Mouse (Mus musculus): ENCODE data around the gene Helz. TPM values are rescaled to one million over a fixed set of nuclear protein-coding genes. Genes with fewer than 3 reads are reported as not detected.

Helz gene
- polyA plus RNA-seq, 1 experiment = 8.9 TPM

DNA sequence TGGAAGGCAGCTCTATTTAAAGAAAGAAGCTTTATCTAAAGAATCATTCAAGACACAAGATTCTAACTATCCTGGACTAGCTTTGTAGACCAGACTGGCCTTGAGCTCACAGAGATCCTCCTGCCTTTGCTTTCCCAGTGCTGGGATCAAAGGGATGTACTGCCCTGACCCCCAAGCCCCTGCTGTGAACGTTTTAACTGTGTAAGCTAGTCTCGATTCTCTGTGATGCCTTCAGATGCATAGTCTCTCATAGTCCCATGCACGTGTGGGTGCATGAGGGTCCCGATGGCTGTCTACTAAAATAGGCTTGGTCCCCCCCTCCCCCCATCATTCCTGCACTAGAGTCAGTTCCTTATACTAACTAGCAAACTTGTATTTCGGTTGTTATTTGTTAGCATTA, 70.2 kb downstream of the Helz start:
- no peak for DNase-seq (ENCODE audit: low read depth)

DNA sequence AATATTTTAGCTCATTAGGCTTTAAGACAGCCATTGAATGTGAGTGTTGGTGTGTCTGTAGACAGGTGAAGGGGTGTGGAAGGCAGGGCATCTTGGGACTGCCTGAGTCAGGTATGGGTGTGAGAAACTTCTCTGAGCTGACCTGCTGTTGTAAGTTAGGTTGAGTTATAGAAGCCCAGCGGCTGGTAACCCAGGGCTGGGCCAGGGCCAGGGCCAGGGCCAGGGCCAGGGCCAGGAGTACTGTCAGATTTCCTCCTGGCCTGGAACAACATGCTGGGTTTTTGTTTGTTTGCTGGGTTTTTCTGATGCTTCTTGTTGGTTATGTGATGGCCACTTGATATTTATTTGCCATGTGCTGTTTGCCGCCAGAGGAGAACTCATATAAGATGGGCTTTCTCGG, 76.9 kb downstream of the Helz start:
- DNase-seq (ENCODE audit: low read depth) = no peak

DNA sequence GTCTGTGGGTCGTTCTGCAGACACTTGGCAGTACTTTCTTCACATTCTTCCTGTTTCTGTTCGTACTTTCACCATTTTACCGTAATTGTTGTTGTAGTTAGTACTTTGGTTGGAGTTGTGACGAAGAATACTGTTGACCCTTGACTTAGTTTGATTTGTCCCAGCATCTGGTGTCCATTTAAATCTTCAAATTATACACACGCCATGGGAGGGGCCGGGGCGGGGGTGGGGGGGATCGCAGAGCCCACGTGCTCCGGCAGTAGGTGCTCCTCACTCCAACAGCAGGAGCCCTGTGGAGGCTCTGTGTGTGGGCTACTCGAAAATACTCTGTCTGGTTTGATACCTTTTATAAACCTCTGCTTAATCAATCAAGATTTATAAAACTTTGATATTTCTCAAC, 78.0 kb downstream of the Helz start:
- no peak for DNase-seq (ENCODE audit: low read depth)

DNA sequence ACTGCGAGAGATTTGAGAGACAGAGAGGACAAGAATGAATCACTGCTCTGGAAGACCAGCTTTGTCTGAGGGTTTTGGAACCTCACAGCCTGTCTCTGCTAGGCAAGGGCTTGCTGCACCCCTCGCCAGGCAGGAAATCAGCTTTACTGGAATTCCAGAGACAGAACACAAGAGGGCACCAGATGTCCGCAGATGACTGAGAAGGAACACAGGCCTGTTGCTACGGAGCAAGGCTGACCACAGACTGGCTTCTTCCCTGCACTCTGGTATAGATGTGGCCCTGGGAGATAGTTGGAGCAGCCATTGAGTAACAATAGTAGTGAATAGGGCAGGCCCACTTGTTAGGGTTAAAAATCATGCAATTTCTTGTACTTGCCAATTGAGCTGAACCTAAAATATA, 81.8 kb downstream of the Helz start:
- no peak for DNase-seq (ENCODE audit: low read depth)

DNA sequence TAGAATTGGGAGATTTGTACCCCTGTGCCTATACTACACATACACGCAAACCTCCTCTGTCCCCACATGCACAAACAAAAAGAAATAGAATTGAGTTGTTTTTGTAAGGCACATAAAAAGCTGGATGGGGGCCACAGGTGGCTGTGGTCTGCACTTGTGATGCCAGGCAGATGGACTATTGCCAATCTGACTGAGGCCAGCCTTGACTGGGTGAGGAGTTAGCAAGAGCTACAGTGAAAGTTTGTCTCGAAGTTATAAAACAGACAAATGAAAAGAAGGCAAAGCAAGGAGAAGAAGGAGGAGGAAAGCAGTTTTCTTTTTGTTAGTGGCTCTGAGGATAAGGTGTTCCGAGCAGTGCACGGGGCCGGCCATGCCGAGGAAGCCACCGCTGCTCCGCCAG, 82.2 kb downstream of the Helz start:
- DNase-seq (ENCODE audit: low read depth) = no peak

DNA sequence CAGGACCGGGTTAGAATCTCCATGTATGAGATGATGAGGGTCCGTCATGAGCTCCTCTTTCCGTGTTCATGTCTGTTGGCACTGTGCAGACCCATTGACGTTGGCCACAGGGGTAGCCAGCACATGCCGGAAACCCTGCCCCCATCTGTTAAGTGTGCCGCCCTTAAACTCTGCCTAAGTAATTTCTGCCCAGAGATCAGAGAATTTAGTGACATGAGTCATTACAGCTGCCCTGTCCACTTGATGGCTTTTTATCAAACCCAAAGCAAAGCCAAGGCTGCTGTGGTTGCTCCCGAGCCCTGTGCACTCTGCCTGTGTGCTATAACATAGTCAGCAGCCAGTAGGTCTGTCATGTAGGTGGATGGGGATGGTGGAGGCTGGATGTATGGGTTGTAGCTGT, 83.4 kb downstream of the Helz start:
- DNase-seq (ENCODE audit: low read depth) = no peak

DNA sequence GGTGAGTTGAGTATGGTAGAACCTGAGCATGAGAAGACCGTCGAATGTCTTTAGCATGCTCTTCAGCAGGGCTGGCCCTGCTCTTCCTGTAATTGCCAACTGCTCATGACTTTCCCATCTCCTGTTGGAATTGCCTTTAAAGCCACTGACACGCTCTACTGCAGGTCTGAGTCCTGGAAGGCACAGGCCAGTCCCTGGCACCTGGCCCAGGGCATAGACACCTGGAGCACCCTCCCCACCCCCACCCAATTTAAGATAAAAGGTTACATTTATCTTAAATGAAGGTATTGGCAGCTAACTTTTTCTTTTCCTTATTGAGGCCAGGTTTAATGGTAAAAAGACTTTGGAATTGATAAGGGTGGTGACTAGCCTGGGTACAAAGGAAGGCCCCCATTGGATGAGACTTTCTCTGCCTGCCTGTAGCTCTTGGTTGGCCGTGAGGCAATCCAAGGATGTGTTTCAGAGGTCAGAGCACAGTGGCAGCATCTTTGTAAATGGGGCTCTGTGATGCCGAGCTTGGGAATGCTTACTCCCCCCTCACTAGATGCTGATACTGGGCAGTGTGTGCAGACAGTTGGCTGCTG, 85.9 kb downstream of the Helz start:
- DNase-seq (ENCODE audit: low read depth) = no peak

DNA sequence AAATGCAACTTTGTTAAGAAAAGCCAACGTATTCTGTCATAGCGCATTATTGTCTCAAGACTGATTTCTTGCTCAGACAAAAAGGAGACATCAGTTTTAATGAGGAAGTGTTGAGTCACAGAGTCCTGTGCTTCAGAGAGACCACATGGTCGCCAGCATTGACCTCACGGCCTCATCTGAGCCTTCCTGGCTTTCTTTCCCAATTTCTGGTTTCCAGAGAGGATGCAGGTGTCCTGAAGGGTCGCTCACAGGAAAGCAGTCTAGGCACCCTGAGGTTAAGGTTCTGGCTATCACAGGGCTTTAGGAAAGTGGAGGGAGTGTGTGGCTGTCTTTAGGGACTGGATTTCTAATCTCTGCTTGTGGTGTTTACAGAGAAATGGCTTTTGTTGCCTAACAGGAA, 90.4 kb downstream of the Helz start:
- no peak for DNase-seq (ENCODE audit: low read depth)

DNA sequence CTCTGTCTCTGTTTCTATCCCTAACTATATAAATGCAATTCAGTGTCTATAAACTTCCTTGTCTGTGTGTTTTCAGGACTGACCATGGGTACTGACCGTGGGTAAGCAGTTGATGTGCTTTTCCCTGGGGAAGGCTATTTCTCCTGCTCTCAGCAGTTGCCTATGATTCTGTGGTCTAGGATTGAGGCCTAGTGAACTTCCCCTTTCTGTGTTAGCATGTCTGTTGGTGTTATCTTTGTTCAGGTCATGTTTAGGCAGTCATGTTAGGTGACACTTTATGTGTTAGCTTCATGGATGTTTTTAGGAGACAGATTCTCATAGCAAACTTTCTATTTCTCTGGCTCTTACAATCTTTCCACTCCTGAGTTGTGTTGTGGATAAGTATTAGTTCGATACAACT, 91.9 kb downstream of the Helz start:
- no peak for DNase-seq (ENCODE audit: low read depth)

DNA sequence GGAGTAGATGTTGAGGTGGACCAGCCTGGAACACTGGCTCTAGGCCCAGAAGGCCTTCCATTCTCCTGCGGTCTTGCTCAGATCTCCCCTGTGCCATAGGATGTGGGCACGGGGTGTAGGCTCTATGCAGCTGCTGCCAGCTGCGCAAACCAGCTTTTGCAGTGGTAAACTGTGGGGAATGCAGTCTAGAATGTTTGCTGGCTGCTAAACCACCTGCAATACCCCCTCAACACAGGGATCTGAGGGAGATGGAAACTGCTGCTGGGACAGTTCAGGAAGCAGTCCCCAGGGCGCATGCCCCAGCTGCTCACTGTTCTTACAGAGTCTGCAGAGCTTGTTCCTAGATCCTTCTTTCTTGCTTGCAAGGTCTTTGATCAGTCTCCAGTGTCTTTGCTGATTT, 96.7 kb downstream of the Helz start:
- DNase-seq (ENCODE audit: low read depth) = no peak

DNA sequence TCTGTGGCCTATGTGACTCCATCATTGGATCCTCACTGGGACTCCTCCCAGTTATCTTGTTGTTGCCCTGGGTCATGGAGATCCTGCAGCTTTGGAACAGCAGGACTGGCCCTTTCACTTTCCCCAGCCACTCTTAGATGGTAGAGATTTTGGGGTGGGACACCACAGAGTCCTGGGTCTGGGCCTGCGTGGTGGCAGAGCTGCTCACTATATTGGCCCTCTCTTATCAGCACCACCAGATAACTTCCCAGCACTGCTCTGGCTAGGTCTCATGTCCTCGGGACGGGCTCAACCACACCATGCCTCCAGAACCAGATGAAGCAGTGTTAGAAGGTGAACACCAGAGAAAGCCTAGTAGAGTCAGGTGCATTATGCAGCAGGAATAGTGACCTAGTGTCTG, 99.6 kb downstream of the Helz start:
- no peak for DNase-seq (ENCODE audit: low read depth)

DNA sequence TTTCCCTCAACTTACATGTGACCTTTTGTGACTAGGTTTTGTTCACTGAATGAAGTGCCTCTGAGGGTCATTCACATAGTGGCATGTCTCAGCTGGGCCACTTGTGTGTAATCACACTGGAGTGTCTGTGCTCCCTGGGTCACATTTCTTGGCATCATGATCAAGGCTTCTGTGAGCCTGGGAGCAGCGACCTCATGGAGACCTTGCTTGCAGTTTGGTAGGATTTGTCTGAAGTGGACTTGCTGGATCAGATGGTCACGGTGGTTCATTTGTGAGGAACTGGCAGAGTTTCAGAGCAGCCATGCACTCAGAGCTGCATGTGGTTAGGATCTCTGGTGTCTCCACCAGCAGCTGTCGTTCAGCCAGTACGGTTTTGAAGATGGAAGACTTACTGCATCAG, 100.9 kb downstream of the Helz start:
- no peak for DNase-seq (ENCODE audit: low read depth)

DNA sequence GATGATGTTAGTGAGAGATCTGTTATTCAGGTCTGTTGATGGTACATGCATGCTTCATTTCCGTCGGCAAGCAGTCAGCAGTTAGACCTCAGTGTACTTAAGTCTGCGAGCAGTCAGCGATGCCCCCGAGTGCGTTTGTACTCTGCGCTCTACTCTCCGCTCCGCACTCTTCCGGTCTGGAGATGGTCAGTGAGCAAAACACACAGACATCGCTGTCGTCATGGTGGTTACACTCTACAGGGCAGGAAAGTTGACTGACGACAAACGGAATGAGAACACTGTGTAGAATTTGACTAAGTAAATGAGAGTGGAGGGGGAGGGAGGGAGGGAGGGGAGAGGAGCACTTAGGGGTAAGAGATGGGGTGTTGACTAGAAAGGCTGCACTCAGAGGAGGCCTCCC, 101.7 kb downstream of the Helz start:
- DNase-seq (ENCODE audit: low read depth) = no peak

DNA sequence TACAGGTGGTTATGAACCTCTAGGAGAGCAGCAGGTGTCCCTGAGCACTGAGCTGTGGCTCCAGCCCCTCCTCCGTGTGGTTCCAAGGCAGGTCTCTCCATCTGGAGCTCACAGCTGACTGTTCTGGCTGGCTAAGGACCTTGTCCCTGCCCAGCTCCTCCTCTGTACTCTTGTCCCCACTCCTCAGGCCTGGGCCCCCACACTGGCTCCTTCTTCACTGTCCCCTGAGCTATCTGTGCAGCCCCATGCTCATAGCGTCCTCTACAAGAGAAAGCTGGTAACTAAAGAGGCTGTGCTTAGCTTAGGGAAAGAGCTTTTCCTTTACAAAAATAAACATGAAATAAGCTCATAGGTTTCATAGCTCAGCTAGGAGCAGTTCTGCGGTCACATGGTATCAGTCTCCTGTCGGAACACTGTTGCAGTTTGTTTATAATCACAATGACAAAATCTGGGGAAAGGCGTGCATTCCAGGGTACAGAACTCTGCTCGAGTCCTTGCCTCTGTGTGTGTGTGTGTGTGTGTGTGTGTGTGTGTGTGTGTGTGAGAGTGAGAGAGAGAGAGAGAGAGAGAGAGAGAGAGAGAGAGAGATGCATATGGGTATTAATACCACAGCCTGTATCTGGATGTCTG, 102.8 kb downstream of the Helz start:
- DNase-seq (ENCODE audit: low read depth) = no peak

DNA sequence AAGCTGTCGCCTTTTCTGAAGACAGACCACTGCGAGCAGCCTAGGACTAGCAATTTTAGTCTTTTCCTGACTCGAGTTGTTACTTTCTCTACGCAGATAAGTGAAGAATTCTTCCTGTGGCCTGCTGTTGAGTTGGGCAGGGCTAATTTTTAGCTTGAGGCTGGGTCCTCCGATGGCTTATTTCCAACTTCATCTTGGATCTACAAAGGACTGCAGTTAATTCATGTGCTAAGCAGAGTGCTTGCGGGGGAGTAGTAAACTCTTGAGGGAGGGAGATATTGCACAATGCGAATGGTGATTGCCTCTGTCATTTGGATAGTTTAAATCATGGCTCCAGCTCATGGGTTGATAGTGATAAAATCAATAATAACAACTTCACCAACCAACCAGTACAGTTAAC, 103.7 kb downstream of the Helz start:
- DNase-seq (ENCODE audit: low read depth) = no peak

DNA sequence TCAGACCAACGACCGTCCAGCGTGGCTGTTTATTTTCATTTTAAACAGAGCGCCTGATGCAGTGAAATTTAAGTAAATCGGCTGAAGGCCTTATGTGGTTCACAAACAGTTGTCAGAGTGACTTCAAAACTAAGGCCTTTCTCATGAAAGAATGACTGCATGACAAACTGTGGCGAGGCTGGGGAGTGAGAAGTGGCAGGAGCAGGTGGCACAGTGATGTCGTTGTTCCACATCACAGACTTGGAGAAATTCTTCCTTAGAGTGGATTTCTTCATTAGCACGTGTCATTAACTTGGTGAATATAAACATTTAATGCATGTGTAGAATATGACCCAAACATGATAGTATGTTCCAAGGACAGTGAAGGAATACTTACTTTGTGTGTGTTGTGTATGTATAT, 104.4 kb downstream of the Helz start:
- no peak for DNase-seq (ENCODE audit: low read depth)

DNA sequence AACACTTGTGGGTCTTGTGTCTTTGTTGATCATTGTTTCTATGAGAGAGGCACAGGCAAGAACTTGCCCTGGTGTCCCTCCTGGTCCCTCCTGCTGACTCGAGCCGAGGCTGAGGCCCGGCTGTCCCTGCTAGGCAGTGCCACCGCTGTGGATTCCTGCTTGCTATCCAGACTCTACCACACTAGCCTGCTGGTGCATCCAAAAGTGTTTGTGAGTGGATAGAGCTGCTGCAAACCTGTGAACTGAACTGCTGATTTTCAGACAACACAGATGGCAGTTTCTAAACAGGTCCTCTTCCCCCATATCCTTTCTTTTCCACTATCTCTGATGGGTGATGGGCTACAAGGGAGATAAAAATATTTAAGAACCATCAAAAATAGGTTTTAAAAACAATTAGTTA, 107.8 kb downstream of the Helz start:
- DNase-seq (ENCODE audit: low read depth) = no peak

DNA sequence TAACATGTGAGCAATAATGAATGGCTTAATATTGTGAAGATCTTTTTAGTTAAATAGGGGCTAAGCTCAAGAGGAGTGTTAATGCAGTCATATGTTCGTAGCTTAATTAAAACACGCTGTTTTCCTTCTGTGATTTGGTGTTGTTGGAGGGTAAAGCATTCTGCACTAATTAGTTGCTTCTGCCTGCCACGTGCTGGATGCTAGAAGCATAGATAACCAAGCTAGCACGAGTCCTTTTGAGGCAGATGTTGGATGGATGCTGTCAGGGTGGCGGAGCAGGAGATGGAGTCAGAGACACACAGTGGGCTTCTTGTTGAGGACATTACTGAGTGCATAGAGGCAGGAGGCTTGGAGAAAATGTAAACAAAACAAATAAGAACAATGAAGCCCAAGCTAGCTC, 109.4 kb downstream of the Helz start:
- DNase-seq (ENCODE audit: low read depth) = no peak

DNA sequence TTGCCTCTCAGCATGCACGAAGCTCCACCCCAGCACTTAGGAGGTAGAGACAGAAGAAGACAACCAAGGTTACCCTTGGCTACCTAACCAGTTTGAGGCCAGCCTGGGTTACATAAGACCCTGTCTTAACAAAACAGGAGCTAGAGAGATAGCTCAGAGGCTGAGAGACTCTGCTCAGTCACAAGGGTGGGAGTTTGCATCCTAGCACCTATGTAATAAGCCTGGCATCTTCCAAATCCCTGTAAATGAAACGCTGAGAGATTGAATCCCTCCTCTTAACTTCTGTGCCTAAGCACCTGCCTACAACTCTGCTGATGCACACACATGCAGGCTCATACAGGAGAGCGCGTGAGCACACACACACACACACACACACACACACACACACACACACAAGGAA, 112.7 kb downstream of the Helz start:
- DNase-seq (ENCODE audit: low read depth) = no peak

DNA sequence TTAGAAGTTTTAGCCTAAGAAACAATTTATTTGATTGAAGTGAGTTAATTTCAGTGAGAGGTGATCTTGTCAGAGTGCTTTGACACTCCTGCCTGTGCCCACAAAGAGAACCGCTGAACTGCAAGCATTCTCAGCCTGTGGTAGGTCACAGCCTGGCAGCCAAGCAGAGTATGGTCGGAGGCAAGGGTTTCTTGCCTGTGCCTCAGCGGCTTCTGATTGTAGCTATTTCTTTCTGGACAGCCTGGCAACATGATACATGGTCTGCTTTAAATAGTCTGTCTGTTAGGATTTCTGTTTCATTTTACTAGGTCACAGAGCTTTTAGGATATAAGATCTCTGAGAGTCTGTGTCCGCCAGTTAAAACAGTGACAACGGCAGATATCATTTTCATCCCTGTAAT, 114.9 kb downstream of the Helz start:
- DNase-seq (ENCODE audit: low read depth) = no peak

DNA sequence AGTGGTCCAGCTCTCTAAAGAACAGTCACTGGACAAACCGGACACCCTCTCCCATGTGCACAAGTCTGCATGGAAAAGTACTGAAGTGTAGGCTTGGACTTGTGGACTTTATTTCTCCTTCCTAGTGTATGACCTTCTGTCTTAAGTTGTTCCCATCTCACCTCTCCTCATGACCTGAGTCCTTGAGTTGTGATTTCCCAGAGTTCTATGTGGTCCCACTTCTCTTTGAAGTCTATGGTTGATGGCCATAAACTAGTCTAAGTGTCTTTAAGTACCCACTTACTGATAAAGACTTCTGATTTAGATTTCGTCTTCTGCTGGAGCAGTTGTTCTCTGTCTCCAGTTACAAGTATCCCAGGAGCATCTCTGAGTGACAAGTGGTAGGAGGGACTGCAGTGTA, 119.8 kb downstream of the Helz start:
- no peak for DNase-seq (ENCODE audit: low read depth)

DNA sequence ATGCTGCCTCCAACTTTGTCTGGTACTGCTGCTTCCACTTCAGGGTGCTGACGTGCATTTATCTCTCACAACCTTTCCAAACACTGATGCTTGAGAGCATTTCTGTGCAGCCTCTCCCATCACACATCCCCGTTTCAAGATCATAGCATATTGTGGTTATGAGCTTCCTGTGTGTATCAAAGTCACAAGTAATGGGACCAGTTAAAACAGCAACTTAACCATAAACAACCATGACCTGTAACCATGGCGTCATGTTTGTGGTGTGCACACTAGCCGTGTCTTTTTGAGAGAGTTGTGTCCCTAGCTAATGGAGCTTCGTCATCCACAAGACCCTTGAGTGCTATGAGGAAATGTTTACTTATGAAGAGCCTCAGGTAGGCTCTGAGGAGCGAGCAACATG, 120.5 kb downstream of the Helz start:
- DNase-seq (ENCODE audit: low read depth) = no peak

DNA sequence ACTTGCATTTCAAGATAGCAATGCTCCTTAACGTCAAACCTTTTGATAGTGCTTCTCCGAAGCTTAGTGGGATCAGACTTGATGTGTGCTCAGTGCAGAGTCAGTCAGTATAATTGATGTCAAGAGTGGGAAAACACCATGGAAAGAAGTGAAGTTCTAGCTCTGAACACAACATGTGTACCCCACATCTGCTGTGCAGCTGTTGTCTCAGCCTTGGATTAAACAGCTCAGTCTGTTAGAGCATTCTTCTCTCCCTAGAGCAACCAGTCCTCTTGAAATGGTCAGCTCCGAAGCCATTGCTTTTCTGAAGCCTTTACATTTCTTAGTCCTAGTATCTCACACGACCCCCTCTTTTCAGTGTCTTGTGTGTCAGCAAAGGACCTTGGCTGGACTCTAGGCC, 121.2 kb downstream of the Helz start:
- no peak for DNase-seq (ENCODE audit: low read depth)

DNA sequence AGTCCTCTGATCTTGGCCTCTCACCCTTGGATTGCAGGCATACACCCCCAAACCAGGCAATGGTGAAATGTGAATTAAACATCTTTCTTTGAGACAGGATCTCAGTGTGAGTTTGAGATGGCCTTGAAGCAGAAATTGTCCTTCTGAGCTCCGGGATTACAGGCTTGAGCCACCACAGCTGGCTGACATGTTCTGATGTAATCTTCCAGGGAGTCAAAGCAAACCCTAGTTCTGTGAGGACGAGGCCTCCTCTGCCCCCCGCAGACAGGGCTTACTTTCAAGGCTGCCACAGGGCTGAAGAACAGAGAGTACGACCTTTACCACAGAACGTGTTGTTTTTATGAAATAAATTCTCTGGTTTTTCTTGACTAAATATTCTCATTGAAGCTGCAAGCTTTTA, 126.3 kb downstream of the Helz start:
- no peak for DNase-seq (ENCODE audit: low read depth)

Data from gonadal fat pad, adult 2 months (tissue).